Mouse (Mus musculus): Measurements from ENCODE around the gene Gpa33. TPM values are rescaled to one million over a fixed set of nuclear protein-coding genes. Genes with fewer than 3 reads are reported as not detected.
"Not testable (repeated sequence)": the region's sequence is repeated elsewhere in the genome, so short reads cannot be mapped to it uniquely, and the experiment has no call there.

The Gpa33 gene
- total RNA-seq, 2 experiments from 2014 or later = not detected

GRCm38 (mm10) chr1:166128551-166128950 lies 1.5 kb upstream of the Gpa33 start:
- intact Hi-C loops (cut with DNase I) = no loop called here
- DNase-seq = no peak

GRCm38 (mm10) chr1:166132367-166132766 lies 2.3 kb downstream of the Gpa33 start:
- DNase-seq = no peak
- intact Hi-C loops (cut with DNase I) = no loop called here

DNA sequence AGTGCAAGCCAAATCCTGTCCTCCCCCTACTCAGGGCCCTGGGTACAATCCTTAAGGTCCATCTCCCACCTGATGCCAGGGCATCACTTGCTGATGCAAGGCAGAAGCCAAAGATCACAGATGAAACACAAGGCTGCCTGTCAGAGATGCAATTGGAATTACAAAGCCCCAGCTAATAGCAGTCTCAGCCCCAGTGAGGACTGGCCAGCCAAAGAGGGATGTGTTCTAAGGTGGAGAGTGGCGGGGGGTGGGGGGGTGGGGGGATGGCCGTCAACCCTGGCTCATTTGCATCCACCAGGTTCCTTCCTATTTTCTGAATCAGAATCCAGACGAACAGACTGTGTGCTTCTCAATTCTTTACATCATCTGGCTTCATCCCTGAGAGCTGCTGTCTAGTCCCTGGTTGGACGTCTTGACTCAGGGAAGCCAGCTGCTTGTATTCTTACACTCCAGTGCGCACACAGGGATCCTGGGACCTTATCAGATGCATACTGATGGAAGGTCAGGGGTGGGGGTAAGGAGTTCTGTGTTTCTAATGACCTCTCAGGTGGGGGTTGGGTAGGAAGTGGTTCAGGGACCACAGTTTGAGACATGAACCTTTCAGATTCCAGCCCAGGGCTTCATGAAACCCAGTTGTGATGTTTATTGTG lies 5.2 kb downstream of the Gpa33 start:
- DNase-seq = no peak
- intact Hi-C loops (cut with DNase I) = no loop called here

DNA sequence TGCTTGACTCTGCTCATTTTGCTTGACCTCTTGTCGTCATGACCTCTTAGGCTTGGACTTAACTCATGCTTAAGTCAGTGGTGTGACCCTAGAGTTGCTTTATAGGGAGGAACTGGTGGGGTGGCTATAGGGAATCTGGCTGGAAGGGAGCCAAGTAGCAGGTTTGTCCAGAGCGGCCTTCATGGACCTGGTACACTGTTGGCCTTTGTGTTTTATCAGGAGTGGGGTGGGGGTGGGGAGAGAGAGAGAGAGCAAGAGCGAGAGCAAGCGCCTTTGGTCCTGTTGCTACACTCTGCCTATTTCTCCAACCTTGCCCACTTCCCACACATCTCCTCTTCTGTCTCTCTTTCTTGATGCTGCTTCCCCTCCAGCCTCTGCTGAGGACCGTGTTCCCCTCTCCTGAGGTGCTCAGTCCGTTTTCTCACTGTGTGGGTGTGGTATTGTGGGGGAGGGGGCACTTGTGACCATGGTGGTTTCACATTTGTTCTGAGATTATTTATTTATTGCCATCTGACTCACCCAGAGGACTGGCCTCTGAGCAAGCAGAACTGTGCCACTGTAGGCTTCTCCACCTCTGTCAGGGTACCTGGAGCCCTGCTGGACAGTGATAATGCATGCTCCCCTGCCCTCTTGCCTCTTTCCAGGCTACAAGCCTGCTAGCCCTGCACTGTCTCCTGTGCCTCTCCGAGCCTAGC lies 7.4 kb downstream of the Gpa33 start:
- DNase-seq = no peak
- intact Hi-C loops (cut with DNase I) = no loop called here

GRCm38 (mm10) chr1:166138136-166138535 lies 8.1 kb downstream of the Gpa33 start:
- intact Hi-C loops (cut with DNase I) = no loop called here
- peak in 1 of 2 experiments; percentile 17 for DNase-seq

GRCm38 (mm10) chr1:166139113-166139512 lies 9.1 kb downstream of the Gpa33 start:
- intact Hi-C loops (cut with DNase I) = no loop called here
- DNase-seq = no peak

DNA sequence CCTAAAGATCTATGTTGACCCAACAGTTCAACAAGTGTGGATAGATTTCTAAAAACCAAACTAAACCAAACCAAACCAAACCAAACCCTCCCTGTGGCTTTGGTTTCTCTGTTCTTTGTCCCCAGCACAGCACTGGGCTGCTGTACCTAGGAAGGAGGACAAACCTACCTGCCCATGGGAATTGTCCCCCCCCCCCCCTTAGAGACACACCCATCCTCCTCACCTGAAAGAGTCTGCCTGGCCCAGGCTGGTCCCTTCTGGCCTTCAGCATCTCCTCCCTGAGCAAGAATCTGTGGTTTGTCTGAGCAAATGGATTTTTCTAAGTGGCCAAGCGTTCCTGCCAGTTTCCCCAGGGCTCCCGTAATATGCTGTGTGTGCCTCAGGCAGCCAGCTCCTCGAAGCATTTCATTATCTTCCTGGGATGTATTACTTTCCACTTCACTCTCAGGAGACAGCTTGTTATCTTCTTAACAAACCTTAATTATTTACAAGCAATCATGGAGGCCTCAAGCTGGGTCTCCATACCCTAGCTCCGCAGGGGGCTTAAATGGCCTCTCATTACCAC lies 9.7 kb downstream of the Gpa33 start:
- intact Hi-C loops (cut with DNase I) = no loop called here
- no peak for DNase-seq

- DNase-seq; intact Hi-C loops (cut with DNase I): not testable (repeated sequence)
These were observed 11.8 kb downstream of the Gpa33 start for GRCm38 (mm10) chr1:166141868-166142267.

GRCm38 (mm10) chr1:166142369-166142768 lies 12.3 kb downstream of the Gpa33 start:
- intact Hi-C loops (cut with DNase I) = no loop called here

DNA sequence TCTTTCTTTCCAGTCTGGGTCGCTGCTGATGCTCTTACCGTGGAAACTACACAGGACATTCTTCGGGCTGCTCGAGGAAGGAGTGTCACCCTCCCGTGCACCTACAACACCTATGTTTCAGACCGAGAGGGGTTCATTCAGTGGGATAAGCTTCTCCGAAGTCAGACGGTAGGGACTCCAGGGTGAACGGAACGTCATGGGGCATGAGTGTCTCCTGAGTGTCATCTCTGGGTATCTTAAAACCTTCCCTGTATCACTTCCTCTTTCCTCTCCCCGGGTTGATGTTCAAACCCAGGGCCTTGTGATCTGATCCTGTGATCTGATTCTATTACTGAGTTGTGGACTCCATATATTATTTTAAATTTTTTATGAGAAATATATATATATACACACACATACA lies 16.6 kb downstream of the Gpa33 start:
- no peak for DNase-seq
- intact Hi-C loops (cut with DNase I) = no loop called here

More at GRCm38 (mm10) chr1:166142369-166142768, 12.3 kb downstream of the Gpa33 start:
- DNase-seq = no peak

GRCm38 (mm10) chr1:166147657-166148056 lies 17.6 kb downstream of the Gpa33 start:
- intact Hi-C loops (cut with DNase I) = no loop called here
- no peak for DNase-seq

DNA sequence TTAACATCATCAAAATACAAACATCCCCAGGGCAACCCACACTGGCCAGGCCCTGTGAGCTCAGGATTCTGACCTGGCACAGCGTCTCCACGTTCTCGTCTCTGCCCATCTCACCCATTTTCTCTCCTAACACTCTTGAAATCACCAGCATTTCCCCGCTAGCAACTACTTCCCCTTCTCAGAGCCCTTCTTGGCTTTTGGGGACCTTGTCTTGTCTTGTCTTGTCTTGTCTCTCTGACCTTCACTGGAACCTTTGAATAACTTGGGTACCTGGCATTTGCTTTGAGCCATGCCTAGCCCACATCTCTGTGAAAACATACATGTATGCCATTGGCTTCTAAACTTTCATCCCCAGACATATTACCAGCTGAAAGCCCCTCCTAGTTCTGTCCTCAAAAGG lies 19.4 kb downstream of the Gpa33 start:
- intact Hi-C loops (cut with DNase I) = no loop called here

GRCm38 (mm10) chr1:166150035-166150434 lies 20.0 kb downstream of the Gpa33 start:
- intact Hi-C loops (cut with DNase I) = loop anchor here (5.0 to 10.0 kb wide), 3 partner anchors 183 to 495 kb away; no protein-coding TSS in a partner anchor
- no peak for DNase-seq

More for the DNA sequence above, 19.4 kb downstream of the Gpa33 start:
- no peak for DNase-seq

- DNase-seq = no peak
- intact Hi-C loops (cut with DNase I) = loop anchor here (5.0 to 10.0 kb wide), 3 partner anchors 184 to 497 kb away; no protein-coding TSS in a partner anchor
These were observed 21.3 kb downstream of the Gpa33 start for GRCm38 (mm10) chr1:166151341-166151740.

DNA sequence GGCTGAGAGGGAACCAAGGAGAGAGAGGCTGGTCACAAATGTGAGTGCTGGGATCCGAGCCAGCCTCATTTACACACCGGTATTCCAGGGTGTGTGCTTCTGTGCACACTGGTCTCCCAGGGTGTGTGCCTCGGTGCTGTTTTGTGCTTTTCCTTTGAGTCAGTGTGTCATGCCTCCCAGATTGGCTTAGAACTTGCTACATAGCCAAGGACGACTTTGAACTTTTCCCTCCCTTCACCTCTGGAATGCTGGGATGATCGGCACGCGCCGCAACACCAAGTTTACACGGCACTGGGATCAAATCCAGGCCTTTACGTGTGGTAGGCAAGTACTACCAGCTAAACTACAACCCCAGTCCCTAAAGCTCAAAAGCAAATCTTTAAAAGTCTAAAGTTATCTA lies 22.0 kb downstream of the Gpa33 start:
- intact Hi-C loops (cut with DNase I) = loop anchor here (2.0 to 10.0 kb wide), 5 partner anchors 47 to 497 kb away; partner anchors contain the start of gene Pou2f1
- no peak for DNase-seq

GRCm38 (mm10) chr1:166153351-166154120 lies 23.5 kb downstream of the Gpa33 start:
- DNase-seq = peak; percentile 84 to 93

GRCm38 (mm10) chr1:166154162-166155112 lies 24.4 kb downstream of the Gpa33 start:
- intact Hi-C loops (cut with DNase I) = loop anchor here (1.0 to 10.0 kb wide), 5 partner anchors 187 to 500 kb away; no protein-coding TSS in a partner anchor

More at GRCm38 (mm10) chr1:166153351-166154120, 23.5 kb downstream of the Gpa33 start:
- intact Hi-C loops (cut with DNase I) = loop anchor here (1.0 to 10.0 kb wide), 8 partner anchors 49 to 499 kb away; partner anchors contain the start of gene Pou2f1

DNA sequence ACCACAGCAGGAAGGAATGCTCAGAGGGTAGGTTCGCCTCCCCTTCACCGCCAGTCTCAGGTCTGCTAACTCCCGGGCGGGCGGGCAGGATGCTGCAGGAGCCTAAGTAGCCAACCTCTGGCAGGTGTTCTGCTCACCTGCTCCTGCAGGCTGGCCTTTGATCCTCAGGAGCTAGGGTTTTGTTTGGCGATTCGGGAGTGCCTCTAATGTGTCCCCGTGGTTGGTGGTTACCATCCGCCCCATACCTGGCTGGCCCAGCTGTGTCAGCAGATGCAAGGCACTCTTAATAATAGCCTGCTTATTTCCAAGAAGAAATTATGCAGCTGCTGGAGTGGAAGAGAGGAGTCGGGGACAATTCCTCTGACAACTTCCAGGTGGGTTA lies 25.1 kb downstream of the Gpa33 start:
- intact Hi-C loops (cut with DNase I) = loop anchor here (2.0 to 10.0 kb wide), 2 partner anchors 302 to 500 kb away; no protein-coding TSS in a partner anchor
- no peak for DNase-seq

More at GRCm38 (mm10) chr1:166154162-166155112, 24.4 kb downstream of the Gpa33 start:
- peak; percentile 73 to 85 for DNase-seq

DNA sequence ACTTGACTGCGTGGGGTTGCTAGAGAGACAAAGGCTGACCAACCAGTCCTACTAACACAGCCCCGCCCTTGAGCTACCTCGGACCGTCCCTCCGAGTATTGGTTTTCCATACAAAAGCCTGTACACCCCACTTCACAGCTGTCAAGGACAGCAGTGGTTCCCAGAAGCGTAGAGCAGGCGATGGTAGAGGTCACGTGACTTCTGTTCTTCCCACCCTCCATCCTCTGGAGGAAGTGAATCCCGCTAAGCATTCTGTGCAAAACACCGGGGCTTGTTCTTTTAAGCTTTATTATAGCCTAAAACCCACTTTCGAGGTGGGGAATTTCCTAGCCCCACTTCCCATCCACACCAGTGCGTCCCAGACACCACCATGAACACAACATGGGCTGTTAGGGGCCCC lies 27.7 kb downstream of the Gpa33 start:
- intact Hi-C loops (cut with DNase I) = loop anchor here (10.0 kb wide), 1 partner anchor 503 kb away; no protein-coding TSS in a partner anchor
- DNase-seq = no peak
